Mouse (Mus musculus) hindbrain, embryonic 16.5 days (tissue): Measurements from ENCODE around the gene Tjp3. TPM values are rescaled to one million over a fixed set of nuclear protein-coding genes. Genes with fewer than 3 reads are reported as not detected.
A peak's percentile ranks its signal among the peaks of the same experiment; 100 is the strongest.

ENCODE experiments used
- ATAC-seq: fragments of 200-750 bp; cut with Nextera tagmentation; 2 replicates; pipeline ENCODE4 v1.8.0; 2017; ENCODE audit warnings: moderate TSS enrichment, moderate library complexity
- H3K27ac ChIP-seq: fragments of 300-500 bp; sonication (generic); 2 replicates; pipeline ENCODE4 v1.5.1; 2014; ENCODE audit warnings: low read depth, mild to moderate bottlenecking, control low read depth, low read length, moderate library complexity
- H3K27me3 ChIP-seq: fragments of 300-500 bp; sonication (generic); replicated peaks from 2 replicates; pipeline ENCODE4 v1.6.1; 2014; ENCODE audit warnings: low read length; ENCODE audit not compliant: control insufficient read depth, insufficient read depth
- H3K36me3 ChIP-seq: fragments of 300-500 bp; sonication (generic); 2 replicates; pipeline ENCODE4 v1.6.1; 2014; ENCODE audit warnings: mild to moderate bottlenecking, low read length, moderate library complexity, mixed read lengths; ENCODE audit not compliant: control insufficient read depth, insufficient read depth
- H3K4me1 ChIP-seq: fragments of 300-500 bp; sonication (generic); 2 replicates; pipeline ENCODE4 v1.6.1; 2014; ENCODE audit warnings: low read depth, low read length; ENCODE audit not compliant: control insufficient read depth, insufficient read depth
- H3K4me2 ChIP-seq: fragments of 300-500 bp; sonication (generic); 2 replicates; pipeline ENCODE4 v1.6.1; 2014; ENCODE audit warnings: mild to moderate bottlenecking, low read length, control low read depth, moderate library complexity
- H3K4me3 ChIP-seq: fragments of 300-500 bp; sonication (generic); 2 replicates; pipeline ENCODE4 v1.5.1; 2014; ENCODE audit warnings: mild to moderate bottlenecking, low read length, control low read depth, moderate library complexity
- H3K9ac ChIP-seq: fragments of 300-500 bp; sonication (generic); 2 replicates; pipeline ENCODE4 v1.6.1; 2014; ENCODE audit warnings: low read depth, mild to moderate bottlenecking, control low read depth, low read length, moderate library complexity
- H3K9me3 ChIP-seq: fragments of 300-500 bp; sonication (generic); 2 replicates; pipeline ENCODE4 v1.6.1; 2014; ENCODE audit warnings: mild to moderate bottlenecking, low read length, moderate library complexity; ENCODE audit not compliant: control insufficient read depth
- WGBS: fragments of 180-500 bp; shearing (Covaris S2); extraction: QIAGEN DNeasy Blood & Tissue Kit; methylation state at CpG from one replicate; pipeline ENCODE4 v1.1.7; 2014; 5-methylcytosine and 5-hydroxymethylcytosine counted together
- polyA plus RNA-seq: library from polyadenylated mRNA; unstranded; fragments of >200 nt; fragmentation: Nextera tagmentation; extraction: Ambion mirVana; gene quantifications from 2 replicates; pipeline ENCODE4 v1.2.1, GENCODE M21; 2015

Tjp3 gene
- polyA plus RNA-seq, 1 experiment from 2014 or later, result 6.4 TPM

- Histone ChIP-seq H3K27me3 (no peaks in the 10 kb centered on the region), H3K9ac (peak within 1 kb of the TSS; percentile 89), H3K4me2 (peak within 1 kb of the TSS; percentile 90), H3K9me3 (no peaks in the 10 kb centered on the region), H3K27ac (peak within 1 kb of the TSS; percentile 93), H3K4me1 (peaks cover 22% of the 10 kb centered on the region), H3K4me3 (peak within 1 kb of the TSS; percentile 94), H3K36me3 (peaks cover 54% of the 10 kb centered on the region)
- under 1% methylated on average over 64 of the region's 68 CpGs for WGBS
- ATAC-seq, result peak; percentile 95
These were observed 29.4 kb upstream of the Tjp3 start, which contains the start of gene Cactin for GRCm38 (mm10) chr10:81320550-81321347. TSS of gene Cactin (plus strand) at chr10:81321103.

GRCm38 (mm10) chr10:81319741-81320549 is 28.6 kb upstream of the Tjp3 start:
- Histone ChIP-seq H3K4me3 (peak overlapping the region; percentile 94), H3K4me2 (peak overlapping the region; percentile 65), H3K27me3 (no peaks in the 10 kb centered on the region), H3K9ac (peak overlapping the region; percentile 51), H3K36me3 (peaks cover 48% of the 10 kb centered on the region), H3K9me3 (no peaks in the 10 kb centered on the region), H3K27ac (peak overlapping the region; percentile 93), H3K4me1 (peaks cover 22% of the 10 kb centered on the region)
- 1% methylated on average over 38 of the region's 38 CpGs for WGBS
- peak; percentile 2 for ATAC-seq

GRCm38 (mm10) chr10:81319330-81319699 is 27.9 kb upstream of the Tjp3 start:
- 38% methylated on average over 8 of the region's 8 CpGs for WGBS
- no peaks in the 10 kb centered on the region for H3K9me3 ChIP-seq
- H3K27ac ChIP-seq, result peak overlapping the region; percentile 93
- H3K4me3 ChIP-seq, result peak overlapping the region; percentile 94
- H3K4me2 ChIP-seq, result peak overlapping the region; percentile 65
- no peaks in the 10 kb centered on the region for H3K27me3 ChIP-seq
- peak overlapping the region; percentile 51; the same call in 1 of the 2 replicates for H3K9ac ChIP-seq
- ATAC-seq, result no peak
- H3K4me1 ChIP-seq, result peaks cover 22% of the 10 kb centered on the region
- H3K36me3 ChIP-seq, result peaks cover 48% of the 10 kb centered on the region

GRCm38 (mm10) chr10:81318589-81319329 is 27.4 kb upstream of the Tjp3 start:
- Histone ChIP-seq H3K9me3 (no peaks in the 10 kb centered on the region), H3K4me3 (no peak overlapping the region), H3K4me2 (no peak overlapping the region; the same call in 1 of the 2 replicates), H3K36me3 (peaks cover 47% of the 10 kb centered on the region), H3K27me3 (no peaks in the 10 kb centered on the region), H3K4me1 (peaks cover 22% of the 10 kb centered on the region), H3K27ac (no peak overlapping the region), H3K9ac (no peak overlapping the region; the same call in none of the 2 replicates)
- 89% methylated on average over 13 of the region's 13 CpGs for WGBS
- no peak for ATAC-seq

DNA sequence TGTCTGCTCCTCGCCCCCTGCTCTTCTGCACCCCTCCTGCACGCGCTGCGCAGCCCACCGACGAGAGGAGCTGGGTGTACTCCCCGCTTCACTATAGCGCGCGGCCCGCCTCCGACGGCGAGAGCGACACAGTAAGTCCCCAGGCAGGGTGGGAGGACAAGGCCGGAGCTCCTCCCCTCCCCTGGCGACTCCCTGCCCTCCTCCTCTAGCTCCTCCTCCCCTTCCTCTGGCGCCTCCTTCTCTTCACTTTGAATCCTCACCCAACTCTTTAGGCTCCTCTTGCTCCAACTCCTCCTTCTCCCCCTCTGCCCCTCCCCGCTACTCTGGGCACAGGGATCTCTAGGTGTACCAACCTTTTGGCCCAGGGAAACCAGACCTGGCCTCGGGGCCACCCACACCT is 25.9 kb upstream of the Tjp3 start:
- WGBS, result 18% methylated on average over 20 of the region's 20 CpGs
- H3K4me3 ChIP-seq, result no peak overlapping the region
- H3K9ac ChIP-seq, result no peak overlapping the region
- no peak for ATAC-seq
- H3K27ac ChIP-seq, result no peak overlapping the region
- H3K4me2 ChIP-seq, result peak overlapping the region; percentile 2; the same call in 1 of the 2 replicates
- peaks cover 45% of the 10 kb centered on the region for H3K36me3 ChIP-seq
- no peaks in the 10 kb centered on the region for H3K9me3 ChIP-seq
- H3K27me3 ChIP-seq, result no peaks in the 10 kb centered on the region
- H3K4me1 ChIP-seq, result peaks cover 19% of the 10 kb centered on the region

- no peak for ATAC-seq
- H3K4me3 ChIP-seq, result no peak overlapping the region
- peaks cover 12% of the 10 kb centered on the region for H3K4me1 ChIP-seq
- 48% methylated on average over 16 of the region's 16 CpGs for WGBS
- peaks cover 49% of the 10 kb centered on the region for H3K36me3 ChIP-seq
- H3K27me3 ChIP-seq, result no peaks in the 10 kb centered on the region
- no peak overlapping the region for H3K27ac ChIP-seq
- H3K9me3 ChIP-seq, result no peaks in the 10 kb centered on the region
- H3K4me2 ChIP-seq, result peak overlapping the region; percentile 2; the same call in 1 of the 2 replicates
- 0 out of 2 replicates have a peak overlapping the region, but pooled peaks have one; percentile 11 for H3K9ac ChIP-seq
These were observed 25.1 kb upstream of the Tjp3 start for GRCm38 (mm10) chr10:81316338-81317060.

GRCm38 (mm10) chr10:81315587-81315986 is 24.2 kb upstream of the Tjp3 start:
- H3K27ac ChIP-seq, result no peak overlapping the region
- H3K4me3 ChIP-seq, result no peak overlapping the region
- ATAC-seq, result no peak
- H3K9me3 ChIP-seq, result no peaks in the 10 kb centered on the region
- no peak overlapping the region for H3K9ac ChIP-seq
- WGBS, result 92% methylated on average over 16 of the region's 16 CpGs
- peaks cover 56% of the 10 kb centered on the region for H3K36me3 ChIP-seq
- H3K4me1 ChIP-seq, result peaks cover 11% of the 10 kb centered on the region
- no peak overlapping the region for H3K4me2 ChIP-seq
- no peaks in the 10 kb centered on the region for H3K27me3 ChIP-seq

DNA sequence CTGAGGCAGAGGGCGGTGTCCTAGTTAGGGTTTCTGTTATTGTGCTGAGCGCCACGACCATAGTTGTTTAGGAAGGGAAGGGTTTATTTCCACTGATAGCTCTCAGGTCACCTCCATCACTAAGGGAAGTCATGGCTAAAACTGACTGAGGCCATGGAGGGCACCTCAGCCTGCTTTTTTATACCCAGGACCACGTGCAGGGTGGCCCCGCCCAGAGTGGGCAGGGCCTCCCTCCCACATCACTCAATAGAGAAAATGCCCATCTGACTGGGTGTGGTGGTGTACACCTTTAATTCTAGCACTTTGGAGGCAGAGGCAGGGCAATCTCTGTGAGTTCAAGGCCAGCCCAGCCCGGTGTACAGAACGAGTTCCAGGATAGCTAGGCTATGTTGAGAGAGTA is 22.8 kb upstream of the Tjp3 start:
- Histone ChIP-seq H3K27me3 (no peaks in the 10 kb centered on the region), H3K9me3 (no peaks in the 10 kb centered on the region), H3K9ac (no peak overlapping the region), H3K4me1 (peaks cover 5% of the 10 kb centered on the region), H3K27ac (no peak overlapping the region), H3K4me3 (no peak overlapping the region), H3K36me3 (peaks cover 62% of the 10 kb centered on the region), H3K4me2 (no peak overlapping the region)
- 81% methylated on average over 7 of the region's 7 CpGs for WGBS
- no peak for ATAC-seq
